Mouse (Mus musculus): ENCODE results near the gene Rgs14. TPM values are rescaled to one million over a fixed set of nuclear protein-coding genes. Genes with fewer than 3 reads are reported as not detected.

Gene Rgs14
- polyA plus RNA-seq, 3 experiments from 2014 or later: 61.5 to 73.9 (median 62.9) TPM

GRCm38 (mm10) chr13:55346745-55347144 is 22.8 kb upstream of the Rgs14 start:
- no peak for ATAC-seq

GRCm38 (mm10) chr13:55361145-55361544 is 8.4 kb upstream of the Rgs14 start:
- ATAC-seq: no peak

- peak; percentile 22 for ATAC-seq
Measured at GRCm38 (mm10) chr13:55361974-55362452, 7.5 kb upstream of the Rgs14 start.

DNA sequence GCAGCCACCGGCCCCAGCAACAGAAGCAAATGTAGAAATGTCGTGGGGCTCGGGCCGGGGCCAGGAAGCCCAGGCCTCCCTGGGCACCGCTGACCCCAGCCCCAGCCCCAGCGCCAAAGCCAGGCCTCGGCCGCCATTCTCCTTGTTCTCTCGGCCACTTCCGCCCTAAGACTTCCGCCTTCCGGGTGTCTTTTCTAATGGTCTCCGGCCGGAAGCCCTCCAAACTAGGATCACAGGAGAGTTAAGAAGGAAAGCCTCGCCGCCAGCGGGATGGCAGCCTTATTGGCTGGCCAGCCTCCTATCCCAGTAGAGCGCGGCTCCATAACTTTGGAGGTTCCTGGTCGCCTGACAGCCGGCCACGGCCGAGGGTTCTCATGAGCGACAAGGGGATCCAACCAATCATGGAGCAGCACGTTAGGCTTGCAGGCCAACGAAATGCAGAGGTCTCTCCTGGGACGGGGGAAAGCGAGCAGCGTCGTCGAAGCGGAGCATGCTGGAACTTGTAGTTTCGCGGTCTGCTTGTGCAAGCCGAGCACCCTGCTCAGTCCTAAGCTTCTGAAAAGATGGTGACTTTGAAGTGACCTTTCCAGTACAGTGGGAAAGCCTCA is 7.0 kb upstream of the Rgs14 start, which contains the start of gene Lman2:
TSS of gene Lman2 (minus strand) at position 331 of the 608 bp plus-strand sequence.
- ATAC-seq: peak; percentile 98

- no peak for ATAC-seq
Measured at GRCm38 (mm10) chr13:55368401-55368800, 1.1 kb upstream of the Rgs14 start.

DNA sequence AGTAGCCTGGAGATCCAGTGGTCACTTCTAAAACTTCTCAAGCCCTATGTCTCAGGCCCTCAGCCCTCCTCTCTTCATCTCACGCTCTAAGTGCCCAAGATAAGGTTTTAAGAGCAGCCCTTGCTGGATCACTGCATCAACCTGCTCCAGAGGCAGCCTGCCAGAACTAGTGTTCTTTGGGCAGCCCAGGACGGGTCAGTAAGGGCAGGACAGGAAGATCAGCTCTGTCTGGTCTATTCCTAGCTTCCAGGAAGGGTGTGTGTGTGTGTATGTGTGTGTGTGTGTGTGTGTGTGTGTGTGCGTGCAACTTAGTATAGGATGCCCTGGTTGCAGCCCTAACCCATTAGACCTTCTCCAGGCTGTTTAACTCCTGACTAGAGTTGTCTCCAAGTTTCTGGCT is 702 bp downstream of the Rgs14 start:
- ATAC-seq: no peak

DNA sequence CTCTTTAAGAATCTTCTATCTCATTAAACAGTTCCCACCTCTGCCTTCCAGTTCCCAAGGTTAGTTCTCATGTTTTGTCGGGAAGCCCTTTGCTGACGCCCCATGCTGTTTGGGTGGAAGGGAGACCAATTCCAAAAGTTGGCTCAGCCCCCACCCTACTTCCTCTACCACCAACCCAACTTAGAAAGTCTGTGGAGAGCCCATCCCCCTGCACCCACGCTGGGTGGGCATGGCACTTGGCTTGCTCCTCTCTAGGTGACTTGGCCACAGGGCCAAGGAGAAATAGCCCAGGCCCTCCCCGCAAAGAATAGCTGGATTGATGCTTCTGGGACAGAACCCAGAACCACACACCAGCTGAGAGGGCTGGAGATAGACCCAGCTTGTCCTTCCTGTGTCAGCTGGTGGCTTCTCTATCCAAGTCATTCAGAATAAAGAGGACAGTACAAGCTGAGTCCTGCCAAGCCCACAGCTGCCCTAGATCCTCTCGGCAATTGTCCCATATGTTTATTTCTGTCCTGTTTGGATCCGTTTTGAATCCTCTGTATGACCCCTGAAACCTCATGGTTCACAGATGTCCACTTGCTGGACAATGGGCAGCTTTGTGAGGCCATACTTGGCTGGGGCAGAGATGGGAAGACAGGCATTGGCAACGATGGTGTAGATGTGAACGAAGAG is 1.6 kb downstream of the Rgs14 start:
- no peak for ATAC-seq

DNA sequence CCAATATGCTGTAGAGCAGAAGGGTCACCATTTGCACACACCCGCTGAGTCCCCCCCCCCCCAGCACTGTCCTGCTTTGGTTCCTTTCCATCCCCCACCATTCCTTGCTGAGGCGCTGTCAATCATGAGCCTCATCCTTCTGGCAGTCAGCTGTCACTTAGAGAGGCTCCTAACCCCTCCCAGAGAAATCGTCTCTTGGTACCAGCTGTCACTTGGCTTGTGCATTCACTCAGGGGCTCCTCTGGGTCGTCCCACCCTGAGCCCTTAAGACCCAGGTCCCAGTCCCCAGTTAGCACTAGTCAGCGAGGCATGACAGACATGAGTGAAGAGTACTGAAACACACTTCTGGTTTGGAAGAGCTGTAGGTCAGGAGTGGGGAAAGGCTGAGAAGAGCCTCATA is 2.2 kb downstream of the Rgs14 start:
- ATAC-seq: no peak

DNA sequence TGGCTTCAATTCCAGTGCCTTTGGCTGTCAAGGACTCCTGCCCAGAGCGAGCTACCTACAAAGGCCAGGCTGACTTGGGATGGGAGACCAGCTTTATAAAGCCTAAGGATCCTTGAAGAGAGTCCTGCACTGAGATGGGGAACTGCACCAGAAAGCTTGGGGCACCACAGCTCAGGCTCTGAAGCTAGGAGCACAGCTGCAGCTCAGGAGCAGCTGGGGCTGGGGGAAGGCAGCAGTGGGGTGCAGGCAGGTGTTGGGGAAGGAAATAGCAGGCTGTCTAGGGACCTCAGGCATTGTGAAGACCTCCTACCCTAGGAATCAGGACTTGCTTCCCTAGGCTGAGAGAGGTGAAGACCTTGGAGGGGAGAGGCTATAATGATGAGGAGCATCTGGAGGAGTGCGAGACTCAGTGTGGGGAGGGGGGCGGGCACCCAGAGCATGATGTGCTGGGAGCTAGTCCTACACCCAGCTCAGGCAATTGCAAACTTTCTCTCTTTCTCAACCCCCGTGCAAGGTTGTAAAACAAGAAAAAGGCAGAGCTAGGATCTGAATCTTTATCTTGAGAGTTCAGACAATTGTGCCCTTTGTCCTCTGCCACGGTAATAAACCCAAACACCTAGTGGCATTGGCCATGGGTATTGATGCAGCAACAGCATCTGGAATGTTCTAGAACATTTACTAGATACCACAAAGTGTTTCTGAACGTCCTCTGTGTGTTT is 4.8 kb downstream of the Rgs14 start:
- no peak for ATAC-seq

DNA sequence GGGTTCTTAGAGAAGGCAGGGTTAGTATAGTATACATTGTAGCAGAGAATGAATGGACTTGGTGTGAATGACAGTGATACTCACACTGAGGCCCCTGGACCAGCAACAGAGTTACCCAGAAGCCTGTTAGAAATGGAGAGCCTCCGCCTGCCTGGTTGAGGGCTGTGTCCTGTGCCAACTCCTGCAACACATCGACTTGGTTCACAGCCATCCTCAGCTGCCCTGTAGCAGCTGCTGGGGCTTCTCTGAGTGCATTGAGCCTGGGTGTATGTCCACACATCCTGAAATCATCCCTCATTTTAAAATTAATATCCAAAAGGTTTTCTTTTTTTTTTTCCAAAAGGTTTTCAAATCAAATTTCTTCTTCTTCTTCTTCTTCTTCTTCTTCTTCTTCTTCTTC is 6.3 kb downstream of the Rgs14 start:
- no peak for ATAC-seq

GRCm38 (mm10) chr13:55378907-55379580 is 9.5 kb downstream of the Rgs14 start:
- ATAC-seq: no peak

DNA sequence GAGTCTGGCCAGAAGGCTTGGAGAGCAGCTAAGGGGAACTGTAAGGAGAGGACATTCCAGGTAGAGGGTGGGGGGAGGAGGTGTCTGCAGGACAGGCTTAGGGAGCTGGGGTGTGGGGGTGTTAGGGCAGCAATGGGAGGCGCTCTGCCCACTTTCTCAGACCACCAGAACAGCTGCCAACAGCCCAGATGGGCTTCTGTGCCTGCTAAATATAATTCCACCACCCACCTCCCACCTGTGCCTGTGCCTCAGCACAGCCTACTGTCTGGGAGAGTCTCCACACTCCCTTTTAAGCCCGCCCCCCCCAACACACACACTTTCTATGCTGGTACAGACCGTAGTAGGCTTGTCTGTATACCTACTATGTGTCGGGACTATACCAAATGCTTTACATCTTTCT is 12.3 kb downstream of the Rgs14 start:
- no peak for ATAC-seq

DNA sequence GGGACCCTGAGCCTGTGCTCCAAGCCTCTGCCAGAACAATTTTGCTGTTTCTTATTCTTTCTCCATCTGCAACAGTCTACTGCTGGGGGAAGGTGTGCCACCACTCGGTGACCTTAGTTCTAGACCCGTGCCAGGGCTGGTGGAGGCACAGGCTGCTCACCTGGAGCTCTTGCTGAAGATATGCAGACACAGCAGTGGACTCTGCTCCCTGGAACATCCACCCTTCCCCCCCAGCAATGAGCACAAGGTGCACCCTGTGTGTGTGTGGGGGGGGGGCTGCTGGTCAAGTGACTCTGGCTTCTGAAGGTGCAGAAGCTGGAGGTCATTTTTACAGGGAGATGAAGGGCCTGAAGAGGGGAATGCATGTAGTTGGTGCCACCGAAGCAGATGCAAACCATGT is 21.1 kb downstream of the Rgs14 start:
- ATAC-seq: no peak

GRCm38 (mm10) chr13:55391626-55392029 is 22.1 kb downstream of the Rgs14 start:
- ATAC-seq: no peak

DNA sequence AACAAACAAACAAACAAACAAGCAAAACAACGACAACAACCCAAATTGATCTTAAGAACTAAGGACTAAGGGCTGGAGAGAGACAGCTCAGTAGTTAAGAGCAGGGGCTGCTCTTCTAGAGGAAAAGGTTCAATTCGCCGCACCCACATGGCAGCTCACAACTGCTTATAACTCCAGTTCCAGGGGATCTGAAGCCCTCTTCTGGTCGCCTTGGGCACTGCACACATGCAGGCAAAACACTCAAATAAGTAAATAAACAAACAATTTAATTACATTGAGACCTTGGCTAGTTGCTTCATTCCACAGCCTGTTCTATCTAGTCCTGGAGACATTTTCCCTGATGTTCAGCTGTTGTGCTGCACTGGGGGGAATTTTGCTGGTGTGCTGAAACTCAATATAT is 23.4 kb downstream of the Rgs14 start:
- no peak for ATAC-seq

- no peak for ATAC-seq
Measured at GRCm38 (mm10) chr13:55398088-55398487, 28.6 kb downstream of the Rgs14 start, which contains the start of gene Slc34a1. Gene Slc34a1 (plus strand): TSS chr13:55398187.

DNA sequence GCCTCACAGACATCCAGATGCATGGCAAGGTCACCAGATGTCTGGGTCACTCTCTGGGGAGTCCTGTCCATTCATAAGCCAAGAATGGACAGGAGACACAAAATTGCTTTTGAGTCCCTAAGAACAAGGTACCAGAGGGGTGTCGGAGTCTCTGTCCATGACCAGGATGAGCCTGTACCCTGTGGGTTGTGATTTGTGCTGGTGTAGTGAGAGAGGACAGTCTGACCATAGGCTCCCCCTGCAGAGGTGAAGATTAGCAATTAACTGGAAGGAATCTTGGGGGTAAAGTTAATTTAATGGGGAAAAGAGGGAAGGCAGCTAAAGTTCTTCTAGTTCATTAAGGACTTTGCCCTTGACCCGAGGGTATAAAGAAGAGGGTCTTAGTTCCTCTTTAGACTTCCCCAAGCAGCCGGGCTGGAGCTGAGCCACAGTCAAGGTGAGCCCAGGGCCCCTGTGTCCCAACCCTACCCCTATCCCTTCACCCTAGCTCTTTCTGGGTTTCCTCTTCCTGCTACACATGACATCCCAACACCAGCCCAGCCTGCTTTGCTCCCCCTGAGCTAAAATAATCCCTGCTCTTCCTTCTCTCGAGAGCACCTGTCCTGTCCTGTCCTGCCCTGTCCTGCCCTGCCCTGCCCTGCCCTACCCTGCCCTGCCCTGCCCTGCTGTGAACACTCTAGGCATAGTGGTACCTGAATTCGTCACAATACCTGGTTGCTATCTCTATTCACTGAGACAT is 29.9 kb downstream of the Rgs14 start:
- ATAC-seq: no peak

DNA sequence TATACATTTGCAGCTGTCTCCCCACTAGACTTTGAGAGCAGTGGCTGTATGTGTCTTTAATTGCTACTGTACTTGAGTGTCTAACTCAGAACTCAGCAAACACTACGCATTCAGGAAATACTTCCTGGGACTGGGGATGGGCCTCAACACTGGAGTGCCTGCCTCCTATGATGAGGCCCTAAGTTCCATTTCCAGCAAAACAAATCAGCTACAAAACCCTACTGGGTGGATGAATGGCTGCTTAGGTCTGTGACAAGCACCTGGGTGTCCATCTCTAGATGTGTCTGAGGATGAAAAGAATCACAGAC is 30.5 kb downstream of the Rgs14 start:
- no peak for ATAC-seq

- ATAC-seq: no peak
Measured at GRCm38 (mm10) chr13:55403266-55403665, 33.7 kb downstream of the Rgs14 start.

GRCm38 (mm10) chr13:55403935-55404852 is 34.7 kb downstream of the Rgs14 start:
- ATAC-seq: no peak

All from inflammation-experienced regulatory T-cells, adult 6 months (primary cell).